ENCODE assay signal across 11 mouse cellular contexts in the genomic region with DNA sequence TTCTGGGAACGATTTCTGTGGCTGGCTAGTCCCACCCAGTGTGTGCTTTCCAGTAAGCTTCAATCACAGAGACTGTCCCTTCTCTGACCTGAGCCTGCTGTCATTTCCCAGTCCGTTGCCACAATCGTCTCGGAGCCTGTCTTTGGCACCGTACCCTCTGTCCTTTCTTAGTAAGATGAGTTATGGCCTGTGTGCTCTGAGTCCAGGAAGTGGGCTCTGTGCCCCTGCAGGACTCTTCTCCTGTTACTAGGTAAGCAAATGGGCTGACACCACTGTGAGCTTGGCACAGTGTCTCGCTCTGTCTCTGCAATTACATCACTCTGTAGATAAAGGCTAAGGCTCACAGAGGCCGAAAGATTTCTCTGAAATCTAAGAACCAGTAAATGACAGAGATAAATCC.
DNase-seq lines count a peak whose midpoint lies in the region; ATAC-seq lines count a peak whose summit lies in the region.
"Had no signal": no experiment of that assay in that cellular context is flagged by ENCODE, and none has a peak within 500 bp of the region (broad histone marks: within the 10 kb centered on the region; RNA-seq: fewer than 3 reads in every experiment).

No protein-coding gene starts in this region.

- no peaks in the 10 kb centered on the region for H3K36me3 ChIP-seq in kidney, embryonic 14.5 days (ENCODE audit: control insufficient read depth, insufficient read depth, low read length)
- no peaks in the 10 kb centered on the region for H3K36me3 ChIP-seq in hindbrain, embryonic 12.5 days
- H3K36me3 ChIP-seq: liver, embryonic 15.5 days had no signal

- WGBS in kidney, embryonic 14.5 days: 16% methylated on average over 7 of the region's 7 CpGs
- WGBS in hindbrain, embryonic 12.5 days: 81% methylated on average over 7 of the region's 7 CpGs

- H3K4me2 ChIP-seq in kidney, embryonic 14.5 days (replicated peaks; ENCODE audit: low read depth, low read length): no peak overlapping the region
- H3K4me2 ChIP-seq in hindbrain, embryonic 12.5 days (replicated peaks): no peak overlapping the region
- H3K4me2 ChIP-seq: liver, embryonic 15.5 days had no signal

- peak; percentile 88 for DNase-seq in heart, adult 11 months
- DNase-seq in heart, adult 8-10 months (ENCODE audit: low spot score): no peak
- peak; percentile 53 for DNase-seq in gastrocnemius, postnatal 25 days
- DNase-seq in lung, postnatal 4 days: peak; percentile 38 to 50
- no peak for DNase-seq in right cerebral cortex, adult 2 months (ENCODE audit: low spot score in 2 of 2)

- no peak overlapping the region for H3K9ac ChIP-seq in kidney, embryonic 14.5 days (ENCODE audit: low read depth, low read length)
- no peak overlapping the region for H3K9ac ChIP-seq in hindbrain, embryonic 12.5 days
- H3K9ac ChIP-seq: liver, embryonic 15.5 days had no signal

- H3K27ac ChIP-seq in kidney, embryonic 14.5 days (ENCODE audit: low read depth, low read length): no peak overlapping the region
- H3K27ac ChIP-seq in hindbrain, embryonic 12.5 days: no peak overlapping the region
- H3K27ac ChIP-seq: heart, adult 2 months; liver, embryonic 15.5 days had no signal

- H3K4me1 ChIP-seq in kidney, embryonic 14.5 days (ENCODE audit: control insufficient read depth, insufficient read depth, low read length): 0 out of 2 replicates have a peak, but pooled peaks cover 5% of the 10 kb centered on the region
- no peaks in the 10 kb centered on the region for H3K4me1 ChIP-seq in hindbrain, embryonic 12.5 days
- H3K4me1 ChIP-seq: liver, embryonic 15.5 days had no signal

- H3K9me3 ChIP-seq in kidney, embryonic 14.5 days (ENCODE audit: control insufficient read depth, low read length): no peaks in the 10 kb centered on the region
- no peaks in the 10 kb centered on the region for H3K9me3 ChIP-seq in hindbrain, embryonic 12.5 days (replicated peaks)
- H3K9me3 ChIP-seq: liver, embryonic 15.5 days had no signal

- no peaks in the 10 kb centered on the region for H3K27me3 ChIP-seq in kidney, embryonic 14.5 days (ENCODE audit: control insufficient read depth, insufficient read depth, low read length)
- no peaks in the 10 kb centered on the region for H3K27me3 ChIP-seq in hindbrain, embryonic 12.5 days
- H3K27me3 ChIP-seq: liver, embryonic 15.5 days; Patski had no signal

- no peak overlapping the region for H3K4me3 ChIP-seq in kidney, embryonic 14.5 days (ENCODE audit: low read length)
- H3K4me3 ChIP-seq in hindbrain, embryonic 12.5 days: no peak overlapping the region
- H3K4me3 ChIP-seq: heart, adult 2 months; liver, embryonic 15.5 days had no signal

- ATAC-seq in kidney, embryonic 14.5 days (ENCODE audit: low FRiP score, low TSS enrichment): peak; percentile 90
- no peak for ATAC-seq in hindbrain, embryonic 12.5 days (ENCODE audit: low FRiP score)
- ATAC-seq in megakaryocyte progenitor cell, adult 5-6 weeks (replicated peaks; ENCODE audit: poor library complexity): no peak
- ATAC-seq: Patski had no signal

Comparison
In these comparisons a context has a peak if more than half of its experiments do, and no peak if none do; other contexts are left out.
1. DNase-seq: peak in heart, adult 11 months (single experiment), gastrocnemius, postnatal 25 days (single experiment) and lung, postnatal 4 days (2 of 2); none in heart, adult 8-10 months (single experiment) and right cerebral cortex, adult 2 months (0 of 2).